Mouse (Mus musculus) skeletal muscle tissue, adult 2 months (tissue): ENCODE data around the gene Map3k5.

Source experiments
- DNase-seq: peaks from one replicate; pipeline ENCODE4 v3.0.0-alpha.2; 2012; ENCODE audit warnings: low read depth, low spot score

Gene Map3k5

DNA sequence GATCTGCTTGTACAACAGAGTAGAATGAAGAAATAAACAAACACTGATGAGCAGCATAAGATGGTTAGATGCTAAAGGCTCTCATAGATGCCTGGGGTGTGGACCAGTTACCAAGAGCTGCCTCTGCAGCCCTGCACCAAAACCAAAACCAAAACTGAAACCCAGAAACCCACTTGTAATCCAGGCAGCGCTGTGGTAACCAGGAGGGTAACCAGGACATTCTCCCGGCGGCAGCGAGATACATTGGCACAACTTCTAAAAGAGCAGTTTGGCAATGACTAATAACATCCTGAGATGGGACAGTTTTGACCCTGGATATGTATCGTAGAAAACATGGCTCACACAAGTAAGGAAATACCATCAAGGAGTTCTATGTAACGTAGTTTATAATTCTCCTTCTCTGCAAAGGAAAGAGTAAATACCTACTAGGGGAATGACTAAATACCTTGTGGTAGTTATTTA, 71.2 kb downstream of the Map3k5 start:
- no peak for DNase-seq

DNA sequence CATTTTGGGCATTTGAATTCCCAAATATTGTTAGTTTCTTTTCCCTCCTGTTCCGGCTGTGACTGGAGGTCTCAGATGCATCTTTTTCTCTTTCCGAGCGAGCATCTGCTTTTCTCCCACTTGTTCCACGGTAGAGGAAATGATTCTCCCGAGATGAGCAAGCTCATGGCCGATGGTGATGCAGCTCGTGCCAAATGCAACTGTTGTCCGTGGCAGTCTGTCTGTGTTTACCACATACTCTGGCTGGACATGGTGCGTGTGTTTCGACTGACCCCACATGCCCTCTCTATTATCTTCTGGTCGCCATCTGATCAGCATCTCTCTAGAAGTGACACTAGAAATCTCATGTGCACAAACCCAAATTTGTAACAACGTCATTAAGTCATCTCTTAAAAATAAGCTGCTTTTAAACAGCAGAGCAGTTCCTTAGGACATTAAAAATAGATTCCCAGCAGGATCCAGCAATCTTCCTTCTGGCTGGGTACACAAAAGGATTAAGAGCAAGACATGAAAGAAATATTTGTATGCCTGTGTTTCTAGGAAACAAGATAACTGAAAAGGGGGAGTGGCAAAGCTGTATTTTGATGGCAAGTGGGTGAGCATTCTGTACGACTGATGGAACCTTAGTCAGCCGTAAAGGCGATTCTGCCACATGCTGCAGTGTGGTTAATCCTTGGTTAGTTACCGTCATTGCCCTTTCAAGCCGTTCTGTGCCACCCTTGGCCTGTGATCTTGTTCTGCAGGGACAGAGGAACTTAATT, 72.2 kb downstream of the Map3k5 start:
- peak; percentile 22 for DNase-seq

DNA sequence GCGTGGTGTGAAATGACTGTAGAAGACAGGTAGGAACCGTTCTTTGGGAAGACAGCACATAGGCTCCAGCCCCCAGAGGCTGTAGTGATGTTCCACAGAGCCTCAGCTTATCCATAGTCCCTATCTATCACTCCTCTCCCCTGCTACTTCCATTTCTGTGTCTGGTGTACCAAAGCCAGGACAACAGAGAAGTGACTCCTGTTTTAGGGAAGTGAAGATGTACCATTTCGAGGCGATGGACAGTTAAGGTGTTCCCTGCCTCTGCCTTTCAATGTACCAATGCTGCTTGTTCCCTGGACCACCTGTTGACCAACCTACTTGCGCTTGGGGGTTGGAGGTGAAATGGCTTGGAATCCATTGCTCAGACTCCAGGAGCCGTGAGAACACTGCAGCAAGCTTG, 75.0 kb downstream of the Map3k5 start:
- no peak for DNase-seq

DNA sequence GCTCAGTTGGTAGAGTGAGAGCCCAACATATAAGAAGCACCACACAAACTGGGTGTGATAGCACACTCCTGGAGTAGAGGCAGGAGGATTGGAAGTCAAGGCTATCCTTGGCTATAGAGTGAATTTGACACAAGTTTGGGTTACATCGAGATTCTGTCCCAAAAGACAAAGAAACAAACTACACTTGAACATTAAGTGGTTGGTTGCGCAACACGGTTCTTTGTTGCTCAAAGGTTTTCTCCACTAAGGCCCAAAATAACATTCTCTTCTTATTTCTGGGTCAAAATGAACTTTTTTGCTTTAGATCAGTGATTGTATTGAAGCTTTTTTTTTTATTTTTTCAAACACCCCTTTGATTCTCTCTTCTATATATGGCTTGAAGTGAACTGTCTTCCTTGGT, 75.7 kb downstream of the Map3k5 start:
- DNase-seq: no peak

DNA sequence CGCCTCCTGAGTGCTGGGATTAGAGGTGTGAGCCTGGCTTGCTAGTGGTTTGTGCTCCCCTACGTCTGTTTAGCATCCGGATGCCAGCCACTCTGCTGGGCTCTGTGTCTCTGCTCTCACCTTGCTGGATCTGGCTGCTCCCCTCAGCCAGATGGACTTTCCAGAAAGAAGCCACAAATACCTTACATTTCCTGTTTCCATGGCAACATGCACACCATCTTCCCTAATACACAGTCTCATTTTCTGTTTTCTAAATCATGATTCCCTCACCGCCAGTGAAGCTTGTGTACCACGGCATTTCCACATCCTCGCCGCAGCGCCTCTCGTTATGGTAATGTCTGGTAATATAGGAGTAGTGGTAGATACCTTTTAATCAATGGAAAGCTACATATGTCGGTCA, 84.1 kb downstream of the Map3k5 start:
- DNase-seq: no peak

DNA sequence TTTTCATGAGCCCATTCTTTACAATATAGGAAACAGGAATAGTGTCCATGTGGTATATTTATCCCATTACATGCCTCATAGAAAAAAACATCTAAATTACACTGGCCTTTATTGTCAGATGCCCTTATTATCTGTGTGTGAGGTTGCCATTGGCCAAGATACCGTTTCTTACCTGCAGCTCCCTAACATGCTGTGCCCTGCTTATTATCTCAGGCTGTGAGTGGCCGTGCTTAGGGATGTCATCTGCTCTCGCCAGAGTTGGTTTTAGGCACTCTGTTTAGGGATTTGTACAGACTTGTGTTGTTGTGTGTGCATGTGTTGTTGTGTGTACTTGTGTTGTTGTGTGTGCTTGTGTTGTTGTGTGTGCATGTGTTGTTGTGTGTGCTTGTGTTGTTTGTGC, 84.5 kb downstream of the Map3k5 start:
- DNase-seq: no peak

DNA sequence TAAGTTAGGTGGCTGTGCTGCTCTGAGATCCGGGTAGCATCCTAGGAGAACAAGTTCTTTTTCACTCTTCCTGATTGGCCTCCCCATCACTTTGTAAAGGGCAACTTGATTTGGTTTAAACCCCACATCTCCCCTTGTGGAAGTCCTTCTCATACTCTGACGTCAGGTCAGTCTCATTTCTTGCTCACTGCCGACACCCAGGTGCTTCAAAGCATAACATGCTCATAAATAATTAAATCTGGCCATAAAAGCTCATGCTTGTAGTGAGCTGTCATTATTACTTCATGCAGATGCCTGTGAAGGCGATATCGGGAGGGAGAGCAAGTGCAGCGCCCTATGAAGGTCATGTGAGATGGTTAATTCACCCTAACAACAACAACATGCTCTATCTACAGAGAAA, 87.0 kb downstream of the Map3k5 start:
- DNase-seq: no peak

DNA sequence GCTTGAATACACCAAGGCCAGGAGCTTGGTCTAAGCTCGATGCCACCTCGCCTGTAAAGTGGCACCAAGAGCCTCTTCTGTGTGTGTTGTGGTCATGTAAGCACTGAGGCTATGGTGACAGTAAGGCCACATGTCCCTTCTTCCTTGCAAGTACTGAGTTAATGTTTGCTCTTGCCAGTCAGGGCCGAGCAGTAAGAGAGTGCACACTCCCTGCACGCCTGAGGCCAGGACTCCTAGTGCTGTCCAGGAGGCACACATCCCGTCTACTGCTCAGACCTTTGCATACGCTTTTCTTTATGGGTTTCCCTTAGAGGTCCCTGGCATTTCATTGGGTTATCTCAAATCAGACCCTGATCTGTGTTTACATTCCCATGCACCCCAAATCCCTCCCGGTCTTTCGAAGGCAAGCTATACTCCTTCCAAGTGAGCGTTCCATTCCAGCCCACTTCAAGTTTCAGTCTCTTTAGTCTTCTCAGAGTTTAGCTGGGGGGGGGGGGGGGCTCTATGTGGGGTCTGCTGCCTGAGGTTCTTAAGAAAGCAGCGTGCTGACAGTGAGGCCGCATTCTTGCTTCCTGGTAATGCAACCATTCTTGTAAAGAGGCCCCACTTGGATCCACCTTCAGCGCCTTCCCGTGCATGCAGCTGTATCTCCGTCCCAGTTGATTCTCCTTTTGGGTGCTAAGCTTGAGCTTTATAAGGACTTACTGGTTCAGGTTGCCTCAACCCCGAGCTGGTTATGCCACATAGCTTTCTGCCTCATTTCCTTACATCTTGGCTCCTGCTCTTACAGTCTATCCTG, 87.6 kb downstream of the Map3k5 start:
- no peak for DNase-seq

DNA sequence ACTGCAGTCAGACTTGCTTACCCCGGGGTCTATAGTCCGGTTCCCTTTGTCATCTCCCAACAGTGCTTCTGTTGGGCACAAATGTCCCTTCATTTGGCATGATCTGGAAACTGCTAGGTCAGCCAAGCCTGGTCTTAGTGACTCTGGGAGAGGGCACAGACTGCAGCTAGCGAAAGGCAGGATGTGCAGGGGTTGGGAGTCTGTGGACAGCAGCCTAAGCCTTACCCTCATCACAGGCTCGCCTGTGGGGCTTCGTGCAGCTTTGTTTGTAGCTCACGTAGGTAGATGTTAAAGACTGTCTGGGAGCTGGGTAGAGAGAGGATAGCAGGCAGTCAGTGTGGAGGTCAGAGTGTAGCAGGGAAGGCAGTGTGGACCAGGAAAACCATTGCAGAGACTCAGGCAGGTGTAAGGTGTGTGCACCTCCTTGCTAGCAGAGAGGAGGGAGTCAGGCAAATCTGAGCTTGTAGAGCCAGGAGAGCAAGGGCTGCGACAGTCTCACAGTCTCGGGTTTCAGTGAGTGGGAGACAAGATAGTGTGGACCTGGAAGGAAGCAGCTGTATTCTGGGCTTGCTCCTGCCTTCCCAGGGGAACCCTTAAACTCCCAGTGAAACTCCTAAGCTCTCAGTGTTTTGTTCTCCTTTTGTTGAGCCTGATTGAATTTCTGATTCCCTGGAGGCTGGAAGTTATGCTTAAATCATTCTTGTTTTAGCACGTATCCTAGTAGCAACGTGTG, 88.5 kb downstream of the Map3k5 start:
- no peak for DNase-seq

DNA sequence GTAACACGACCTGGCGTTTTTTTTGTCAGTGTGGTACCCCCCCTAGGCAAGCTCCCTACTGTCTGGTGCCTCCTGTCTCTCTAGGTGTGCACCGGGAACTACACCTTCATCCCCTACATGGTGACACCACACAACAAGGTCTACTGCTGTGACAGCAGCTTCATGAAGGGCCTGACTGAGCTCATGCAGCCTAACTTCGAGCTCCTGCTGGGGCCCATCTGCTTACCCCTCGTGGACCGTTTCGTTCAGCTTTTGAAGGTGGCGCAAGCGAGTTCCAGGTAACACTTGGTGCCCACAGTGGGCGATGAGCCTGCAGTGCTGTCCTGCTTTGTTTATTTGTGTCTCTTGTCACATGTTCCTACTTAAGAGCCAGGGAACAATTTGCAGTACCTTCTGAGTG, 89.3 kb downstream of the Map3k5 start:
- no peak for DNase-seq

DNA sequence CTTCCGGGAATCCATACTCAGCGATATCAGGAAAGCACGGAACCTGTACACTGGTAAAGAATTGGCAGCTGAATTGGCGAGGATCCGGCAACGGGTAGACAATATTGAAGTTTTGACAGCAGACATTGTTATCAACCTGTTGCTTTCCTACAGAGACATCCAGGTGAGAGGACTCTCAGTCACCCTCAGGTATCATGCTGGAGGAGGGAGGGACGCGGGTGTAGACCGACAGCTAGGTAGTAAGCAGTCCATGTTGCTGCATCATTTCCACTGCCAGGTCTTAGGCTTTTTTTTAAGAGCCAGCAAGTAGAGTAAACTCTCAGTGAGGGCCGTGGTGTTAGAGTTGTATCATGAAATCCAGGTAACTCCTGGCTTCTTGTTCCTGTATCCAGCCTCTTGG, 90.6 kb downstream of the Map3k5 start:
- no peak for DNase-seq

DNA sequence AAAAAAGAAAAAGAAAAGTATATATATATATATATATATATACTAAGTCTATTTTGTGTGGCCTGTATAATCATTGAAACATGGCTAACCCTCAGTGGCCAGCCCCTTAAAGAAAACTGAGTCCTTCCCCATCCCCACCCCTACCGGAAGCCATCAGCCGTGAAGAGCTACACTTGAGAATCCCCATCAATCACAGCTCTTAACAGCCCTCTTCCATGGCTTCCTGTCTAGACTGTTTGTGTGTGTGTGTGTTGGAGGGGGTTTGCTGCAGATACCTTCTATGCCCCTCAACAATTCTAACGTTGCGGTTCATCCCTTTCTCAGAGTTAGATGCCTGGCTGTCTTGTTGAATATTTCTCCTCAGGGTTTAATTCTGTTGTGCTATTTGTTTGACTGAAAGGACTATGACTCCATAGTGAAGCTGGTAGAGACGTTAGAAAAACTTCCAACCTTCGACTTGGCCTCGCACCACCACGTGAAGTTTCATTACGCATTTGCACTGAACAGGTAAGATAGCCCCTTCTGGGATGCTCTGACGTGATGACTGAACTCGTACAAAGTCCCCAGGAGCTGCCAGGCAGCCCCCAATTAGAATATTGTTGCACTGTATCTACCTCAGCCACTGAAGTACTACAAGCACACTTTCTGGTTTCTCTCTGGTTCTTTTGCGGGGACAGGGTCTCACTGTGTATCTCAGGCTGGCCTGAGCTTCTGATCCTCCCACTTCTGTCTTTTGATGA, 91.7 kb downstream of the Map3k5 start:
- no peak for DNase-seq

DNA sequence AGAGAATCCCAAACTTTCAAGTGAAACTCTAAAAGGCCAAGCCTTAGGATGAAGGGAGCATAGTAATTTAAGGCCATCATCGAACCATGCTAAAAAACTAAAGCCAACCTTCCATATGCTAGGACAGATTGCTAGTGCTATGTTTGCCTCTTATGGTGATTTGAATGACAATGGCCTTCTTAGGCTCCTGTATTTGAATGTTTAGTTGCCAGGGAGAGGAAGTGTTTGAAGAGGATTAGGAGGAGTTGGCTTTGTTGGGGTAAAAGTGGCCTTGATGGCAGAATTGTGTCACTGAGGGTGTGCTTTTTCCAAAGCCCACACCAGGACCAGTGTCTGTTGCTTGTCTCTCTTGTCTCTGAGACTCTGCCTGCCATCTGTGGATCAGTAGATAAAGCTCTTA, 96.4 kb downstream of the Map3k5 start:
- DNase-seq: no peak

DNA sequence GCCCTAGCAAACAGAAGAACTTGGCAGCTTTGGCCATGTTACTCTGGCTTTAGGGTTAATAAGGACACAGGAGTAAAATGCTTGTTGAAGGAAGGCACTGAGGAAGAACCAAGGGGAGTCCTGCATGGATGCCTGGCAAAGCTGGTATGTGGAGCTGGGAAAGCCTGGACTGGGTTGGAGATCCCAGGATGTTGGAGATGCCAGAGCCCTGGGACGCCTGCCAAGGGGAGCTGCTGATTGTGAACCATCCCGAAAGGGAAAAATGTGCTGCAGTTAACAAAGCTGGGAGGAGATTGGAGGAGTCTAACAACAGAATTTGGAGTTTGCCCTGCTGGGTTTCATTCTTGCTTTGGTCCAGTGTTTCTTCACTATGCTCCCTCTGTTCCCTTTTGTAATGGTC, 97.7 kb downstream of the Map3k5 start:
- DNase-seq: no peak

DNA sequence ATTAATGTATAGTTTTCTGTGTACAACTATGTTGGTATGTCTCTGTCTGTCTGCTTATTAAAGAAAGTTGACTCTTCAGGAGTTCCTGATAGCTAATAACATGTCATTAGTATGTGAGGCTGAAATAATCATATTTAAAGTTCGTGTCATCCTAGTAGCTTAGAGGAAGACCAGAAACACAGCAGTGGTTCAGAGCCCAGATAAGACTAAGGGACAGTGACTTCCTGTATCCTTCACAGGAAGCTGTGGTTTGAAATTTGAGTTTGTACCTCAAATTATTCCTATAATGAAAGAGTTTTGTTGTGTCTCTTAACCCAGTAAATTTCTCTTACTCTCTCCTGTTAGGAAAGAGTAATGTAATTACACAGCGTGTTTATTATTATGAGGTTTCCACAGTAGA, 102.1 kb downstream of the Map3k5 start:
- DNase-seq: no peak

DNA sequence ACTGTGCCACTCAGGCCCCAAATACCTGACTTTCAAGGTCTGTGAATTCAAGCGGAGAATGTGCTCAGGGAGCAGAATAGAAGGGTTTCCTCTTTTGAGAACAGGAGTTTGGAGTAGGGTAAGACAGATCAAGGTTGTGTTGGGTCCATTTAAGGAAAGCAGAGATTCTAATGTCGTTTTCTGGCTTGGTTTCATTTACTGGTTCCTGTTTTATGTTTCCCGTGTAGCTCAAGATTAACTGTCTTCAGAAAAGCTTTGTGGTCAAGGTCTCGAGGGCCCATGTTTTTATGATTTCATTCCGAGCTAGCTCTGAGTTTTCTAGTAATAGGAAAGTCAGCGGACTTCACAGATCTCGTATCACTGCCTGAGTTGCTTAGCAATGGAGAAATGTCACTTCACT, 102.6 kb downstream of the Map3k5 start:
- no peak for DNase-seq

DNA sequence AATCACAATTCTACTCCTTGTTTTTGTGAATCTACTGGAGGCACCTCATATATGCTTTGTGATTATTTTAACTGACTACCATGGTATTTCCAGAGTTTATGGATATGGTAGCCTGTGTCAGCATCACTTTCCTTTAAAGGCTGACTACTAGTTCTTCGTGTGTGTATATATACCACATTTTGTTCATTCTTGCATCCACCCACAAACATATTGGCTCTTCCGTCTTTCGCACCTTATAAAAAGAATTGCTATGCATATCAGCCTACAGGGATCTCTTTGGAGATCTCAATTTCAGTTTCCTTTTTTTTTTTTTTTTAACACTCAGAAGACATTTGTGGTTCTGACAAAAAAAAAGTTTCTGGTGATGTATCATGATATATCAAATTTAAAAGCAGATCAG, 105.3 kb downstream of the Map3k5 start:
- no peak for DNase-seq

DNA sequence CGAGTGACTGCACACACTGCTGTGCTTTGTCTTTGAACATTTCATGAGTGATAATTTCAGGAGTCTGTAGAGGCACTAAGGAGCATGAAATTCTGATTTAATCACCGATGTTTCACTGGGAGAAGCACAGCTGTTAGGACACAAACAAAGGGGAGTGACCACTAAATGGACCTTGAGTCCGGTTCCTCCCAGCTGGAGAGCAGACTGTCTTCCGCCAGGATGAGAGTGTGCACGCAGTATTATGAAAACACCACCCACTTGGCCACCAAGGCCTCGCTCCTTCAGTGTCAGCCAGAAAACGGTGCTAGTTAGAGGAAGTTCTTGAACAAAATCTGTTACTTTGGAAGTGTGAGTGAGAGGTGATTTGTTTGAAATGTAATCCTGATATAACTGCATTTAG, 105.8 kb downstream of the Map3k5 start:
- peak; percentile 70 for DNase-seq

DNA sequence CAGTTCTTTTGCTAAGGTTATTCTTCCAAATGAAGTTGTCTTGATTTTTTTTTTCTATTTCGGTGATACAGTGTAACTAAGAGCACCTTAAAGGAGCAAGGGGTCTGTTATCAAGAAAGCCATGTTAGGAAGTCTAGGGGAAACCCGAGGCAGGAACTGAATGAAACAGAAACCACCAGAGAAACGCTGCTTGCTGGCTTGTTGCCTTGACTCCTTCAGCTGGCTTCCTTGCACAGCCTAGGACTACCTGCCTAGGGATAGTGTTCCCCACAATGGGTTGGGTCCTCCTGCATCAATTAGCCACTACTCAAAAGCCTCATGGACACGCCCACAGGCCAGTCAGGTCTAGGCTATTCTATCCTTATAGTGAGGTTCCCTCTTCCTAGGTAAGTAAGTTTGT, 106.4 kb downstream of the Map3k5 start:
- DNase-seq: no peak

DNA sequence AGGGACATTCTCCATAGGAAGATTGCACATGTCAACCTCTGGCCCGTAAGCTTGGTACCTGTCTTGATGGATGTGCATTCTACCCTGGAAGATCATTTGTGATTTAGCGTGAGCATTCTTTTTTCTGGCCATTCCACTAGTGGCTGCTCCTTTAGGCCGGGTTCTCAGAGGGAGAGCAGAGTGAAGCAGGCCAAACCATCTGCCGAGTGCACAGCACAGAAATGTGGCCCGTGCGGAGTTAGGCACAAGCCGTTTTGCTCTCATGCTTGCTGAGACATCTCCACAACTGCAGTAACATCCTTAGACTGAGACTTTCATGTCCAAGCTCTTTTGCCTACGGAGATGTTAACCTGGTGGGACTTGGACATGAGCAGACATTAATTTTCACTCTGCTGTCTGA, 107.8 kb downstream of the Map3k5 start:
- no peak for DNase-seq

DNA sequence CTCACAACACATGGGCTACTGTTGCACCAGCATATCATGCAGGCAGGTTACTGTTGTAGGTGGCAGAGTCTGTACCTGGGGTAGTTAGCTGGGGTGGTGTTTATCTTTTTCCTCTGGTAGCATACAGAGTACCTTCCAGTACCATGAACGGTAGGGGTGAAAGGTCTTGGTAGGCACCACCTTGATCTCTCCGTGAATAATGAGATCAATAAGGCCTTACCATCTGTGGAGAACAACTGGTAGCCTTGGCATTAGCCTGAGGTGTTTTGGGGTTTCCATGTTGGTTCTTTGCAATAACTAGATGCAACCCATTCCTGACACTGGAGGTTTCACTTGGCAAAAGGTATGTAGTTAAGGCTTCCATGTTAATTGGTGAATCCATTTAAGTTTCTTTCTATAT, 109.8 kb downstream of the Map3k5 start:
- no peak for DNase-seq
